Mouse (Mus musculus): ENCODE results near the gene Sorcs2. TPM values are rescaled to one million over a fixed set of nuclear protein-coding genes. Genes with fewer than 3 reads are reported as not detected.

Gene Sorcs2
- polyA plus RNA-seq, 1 experiment from 2014 or later: 14.8 TPM

DNA sequence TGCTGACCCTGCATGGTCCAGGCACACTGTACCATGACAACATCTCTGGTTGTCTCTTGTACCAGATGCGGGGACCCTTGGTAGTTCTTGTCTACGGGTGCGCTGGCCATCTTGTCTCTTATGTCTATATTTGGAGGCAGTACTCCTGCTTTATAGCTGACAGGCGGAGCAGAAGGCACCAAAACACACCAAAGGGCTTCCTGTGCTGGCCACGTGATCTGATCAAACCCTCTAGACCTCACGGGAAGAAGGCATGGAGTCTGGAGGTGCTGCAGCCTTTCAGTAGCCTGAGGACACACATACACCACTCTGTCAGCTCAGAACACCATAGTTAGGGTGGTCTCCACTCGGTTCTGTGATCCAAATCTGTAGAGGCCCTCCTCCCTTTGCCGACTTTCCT, 391.8 kb downstream of the Sorcs2 start:
- H3K4me2 ChIP-seq: no peak overlapping the region
- peaks cover 13% of the 10 kb centered on the region; the same call in 1 of the 2 replicates for H3K4me1 ChIP-seq
- no peaks in the 10 kb centered on the region for H3K27me3 ChIP-seq (replicated peaks)
- H3K27ac ChIP-seq (replicated peaks): no peak overlapping the region
- 88% methylated on average over 8 of the region's 8 CpGs for WGBS
- H3K4me3 ChIP-seq (replicated peaks): no peak overlapping the region
- H3K9ac ChIP-seq (replicated peaks): no peak overlapping the region
- peaks cover 16% of the 10 kb centered on the region for H3K36me3 ChIP-seq
- no peaks in the 10 kb centered on the region for H3K9me3 ChIP-seq (replicated peaks)
- ATAC-seq (ENCODE audit: low FRiP score): no peak

GRCm38 (mm10) chr5:36003797-36004196, 394.1 kb downstream of the Sorcs2 start:
- no peak for ATAC-seq (ENCODE audit: low FRiP score)
- no peak overlapping the region for H3K9ac ChIP-seq (replicated peaks)

GRCm38 (mm10) chr5:35989986-35990735, 407.8 kb downstream of the Sorcs2 start:
- H3K4me2 ChIP-seq: no peak overlapping the region
- 84% methylated on average over 11 of the region's 11 CpGs for WGBS
- H3K4me1 ChIP-seq: peaks cover 11% of the 10 kb centered on the region; the same call in 1 of the 2 replicates
- no peak overlapping the region for H3K27ac ChIP-seq (replicated peaks)
- H3K9me3 ChIP-seq (replicated peaks): no peaks in the 10 kb centered on the region
- H3K9ac ChIP-seq (replicated peaks): no peak overlapping the region
- no peaks in the 10 kb centered on the region for H3K27me3 ChIP-seq (replicated peaks)
- no peak for ATAC-seq (ENCODE audit: low FRiP score)
- H3K4me3 ChIP-seq (replicated peaks): no peak overlapping the region
- H3K36me3 ChIP-seq: peaks cover 72% of the 10 kb centered on the region

More at GRCm38 (mm10) chr5:36003797-36004196, 394.1 kb downstream of the Sorcs2 start:
- Histone ChIP-seq H3K27ac (replicated peaks) (no peak overlapping the region), H3K4me1 (peaks cover 13% of the 10 kb centered on the region; the same call in 1 of the 2 replicates), H3K4me3 (replicated peaks) (no peak overlapping the region), H3K9me3 (replicated peaks) (no peaks in the 10 kb centered on the region), H3K36me3 (peaks cover 39% of the 10 kb centered on the region), H3K4me2 (no peak overlapping the region), H3K27me3 (replicated peaks) (no peaks in the 10 kb centered on the region)
- WGBS: 86% methylated on average over 10 of the region's 10 CpGs

DNA sequence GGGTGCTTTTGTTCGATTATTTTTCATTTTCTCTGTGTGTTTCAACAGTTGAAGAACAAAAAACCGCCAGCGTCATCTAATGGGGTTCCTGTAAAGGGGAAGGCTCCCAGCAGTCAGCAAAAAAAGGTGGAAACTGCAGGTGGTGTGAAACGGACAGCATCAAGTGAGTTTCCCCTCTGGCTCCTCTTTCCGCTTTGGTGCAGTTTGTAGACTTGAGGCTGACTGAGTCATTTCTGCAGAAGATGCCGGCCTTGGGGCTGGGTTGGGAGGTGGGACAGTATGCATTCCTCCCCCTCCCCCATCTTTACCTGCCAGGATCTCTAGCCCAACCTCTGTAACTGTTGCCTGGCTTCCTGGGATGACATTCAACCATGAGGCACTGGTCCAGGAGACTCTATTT, 408.4 kb downstream of the Sorcs2 start:
- H3K36me3 ChIP-seq: peaks cover 75% of the 10 kb centered on the region
- no peak overlapping the region for H3K4me2 ChIP-seq

GRCm38 (mm10) chr5:35988085-35988484, 409.9 kb downstream of the Sorcs2 start:
- Histone ChIP-seq H3K4me1 (peaks cover 11% of the 10 kb centered on the region; the same call in 1 of the 2 replicates), H3K27ac (replicated peaks) (no peak overlapping the region), H3K36me3 (peaks cover 73% of the 10 kb centered on the region), H3K9ac (replicated peaks) (no peak overlapping the region), H3K4me3 (replicated peaks) (no peak overlapping the region), H3K27me3 (replicated peaks) (no peaks in the 10 kb centered on the region), H3K9me3 (replicated peaks) (no peaks in the 10 kb centered on the region), H3K4me2 (no peak overlapping the region)
- WGBS: 96% methylated on average over 8 of the region's 8 CpGs
- no peak for ATAC-seq (ENCODE audit: low FRiP score)

More for the DNA sequence above, 408.4 kb downstream of the Sorcs2 start:
- no peaks in the 10 kb centered on the region for H3K27me3 ChIP-seq (replicated peaks)
- WGBS: 83% methylated on average over 6 of the region's 6 CpGs
- no peaks in the 10 kb centered on the region for H3K9me3 ChIP-seq (replicated peaks)
- H3K4me1 ChIP-seq: peaks cover 11% of the 10 kb centered on the region; the same call in 1 of the 2 replicates
- H3K27ac ChIP-seq (replicated peaks): no peak overlapping the region
- ATAC-seq (ENCODE audit: low FRiP score): no peak
- no peak overlapping the region for H3K4me3 ChIP-seq (replicated peaks)
- no peak overlapping the region for H3K9ac ChIP-seq (replicated peaks)

- H3K9me3 ChIP-seq (replicated peaks): no peaks in the 10 kb centered on the region
- peaks cover 68% of the 10 kb centered on the region for H3K36me3 ChIP-seq
- H3K4me3 ChIP-seq (replicated peaks): no peak overlapping the region
- 79% methylated on average over 8 of the region's 8 CpGs for WGBS
- H3K27me3 ChIP-seq (replicated peaks): no peaks in the 10 kb centered on the region
- no peak overlapping the region for H3K4me2 ChIP-seq
- H3K9ac ChIP-seq (replicated peaks): no peak overlapping the region
- no peak for ATAC-seq (ENCODE audit: low FRiP score)
- no peak overlapping the region for H3K27ac ChIP-seq (replicated peaks)
- H3K4me1 ChIP-seq: peaks cover 3% of the 10 kb centered on the region
These were observed 412.3 kb downstream of the Sorcs2 start for GRCm38 (mm10) chr5:35985611-35986010.

GRCm38 (mm10) chr5:35981976-35982375, 416.0 kb downstream of the Sorcs2 start:
- Histone ChIP-seq H3K9ac (replicated peaks) (no peak overlapping the region), H3K4me3 (replicated peaks) (no peak overlapping the region), H3K4me1 (no peaks in the 10 kb centered on the region; the same call in 1 of the 2 replicates), H3K9me3 (replicated peaks) (no peaks in the 10 kb centered on the region), H3K27me3 (replicated peaks) (no peaks in the 10 kb centered on the region), H3K27ac (replicated peaks) (no peak overlapping the region), H3K4me2 (no peak overlapping the region), H3K36me3 (peaks cover 56% of the 10 kb centered on the region)
- WGBS: 38% methylated on average over 4 of the region's 4 CpGs
- ATAC-seq (ENCODE audit: low FRiP score): peak; percentile 73; the same call in 1 of the 2 replicates

DNA sequence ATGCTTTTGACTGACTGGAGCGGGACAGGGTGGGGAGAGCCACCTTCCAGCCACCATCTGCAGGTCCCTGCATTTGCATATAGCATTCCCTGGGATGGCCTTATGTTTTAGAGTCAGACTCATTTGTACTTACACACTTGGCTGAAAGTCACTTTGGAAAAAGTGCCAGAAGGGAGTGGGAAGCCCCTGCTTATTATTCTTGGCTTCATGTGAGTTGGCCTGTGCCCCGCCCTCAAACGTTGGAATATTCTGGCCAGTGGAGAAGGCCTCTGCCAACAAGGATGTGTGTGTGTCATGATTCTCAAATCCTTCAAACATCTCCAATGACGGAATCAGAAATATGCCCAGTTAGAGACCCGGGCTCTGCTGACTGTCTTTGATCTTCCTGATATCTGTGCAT, 416.6 kb downstream of the Sorcs2 start:
- Histone ChIP-seq H3K4me2 (no peak overlapping the region), H3K4me1 (no peaks in the 10 kb centered on the region; the same call in 1 of the 2 replicates), H3K27me3 (replicated peaks) (no peaks in the 10 kb centered on the region), H3K4me3 (replicated peaks) (no peak overlapping the region), H3K27ac (replicated peaks) (no peak overlapping the region), H3K9me3 (replicated peaks) (no peaks in the 10 kb centered on the region), H3K9ac (replicated peaks) (no peak overlapping the region), H3K36me3 (peaks cover 57% of the 10 kb centered on the region)
- WGBS: 89% methylated on average over 5 of the region's 5 CpGs
- no peak for ATAC-seq (ENCODE audit: low FRiP score)

- H3K4me1 ChIP-seq: no peaks in the 10 kb centered on the region; the same call in 1 of the 2 replicates
- no peaks in the 10 kb centered on the region for H3K27me3 ChIP-seq (replicated peaks)
- H3K36me3 ChIP-seq: peaks cover 58% of the 10 kb centered on the region
- no peak for ATAC-seq (ENCODE audit: low FRiP score)
- no peaks in the 10 kb centered on the region for H3K9me3 ChIP-seq (replicated peaks)
- no peak overlapping the region for H3K4me2 ChIP-seq
- no peak overlapping the region for H3K27ac ChIP-seq (replicated peaks)
- H3K4me3 ChIP-seq (replicated peaks): no peak overlapping the region
- no peak overlapping the region for H3K9ac ChIP-seq (replicated peaks)
- WGBS: 80% methylated on average over 5 of the region's 5 CpGs
These were observed 417.4 kb downstream of the Sorcs2 start for GRCm38 (mm10) chr5:35980542-35980941.

DNA sequence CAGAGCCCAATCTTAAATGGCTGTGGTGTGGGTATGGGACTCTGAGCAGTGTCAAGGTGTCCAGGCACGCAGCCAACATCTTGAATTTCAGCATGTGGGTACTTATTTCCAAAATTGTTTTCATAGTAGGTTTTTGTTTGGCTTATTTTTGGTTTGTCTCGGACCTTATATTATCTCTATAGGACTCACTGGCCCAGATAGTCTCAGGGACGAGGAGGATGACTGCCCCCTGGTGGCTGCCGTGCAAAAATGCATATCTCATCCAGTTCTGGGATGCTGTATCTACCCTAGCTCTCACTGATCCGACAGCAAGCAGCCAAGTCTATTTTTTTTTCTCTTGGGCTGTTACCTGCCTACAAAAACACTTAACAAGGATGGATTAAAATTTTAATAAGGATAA, 422.3 kb downstream of the Sorcs2 start:
- no peaks in the 10 kb centered on the region for H3K9me3 ChIP-seq (replicated peaks)
- no peak overlapping the region for H3K4me2 ChIP-seq
- no peak overlapping the region for H3K4me3 ChIP-seq (replicated peaks)
- no peak overlapping the region for H3K27ac ChIP-seq (replicated peaks)
- H3K27me3 ChIP-seq (replicated peaks): no peaks in the 10 kb centered on the region
- peaks cover 7% of the 10 kb centered on the region for H3K4me1 ChIP-seq
- no peak overlapping the region for H3K9ac ChIP-seq (replicated peaks)
- WGBS: 18% methylated on average over 5 of the region's 5 CpGs
- peaks cover 47% of the 10 kb centered on the region for H3K36me3 ChIP-seq
- ATAC-seq (ENCODE audit: low FRiP score): no peak

- H3K36me3 ChIP-seq: peaks cover 58% of the 10 kb centered on the region
- H3K4me3 ChIP-seq (replicated peaks): no peak overlapping the region
- WGBS: 84% methylated on average over 15 of the region's 15 CpGs
- no peaks in the 10 kb centered on the region for H3K9me3 ChIP-seq (replicated peaks)
- ATAC-seq (ENCODE audit: low FRiP score): no peak
- H3K4me1 ChIP-seq: peaks cover 8% of the 10 kb centered on the region
- H3K4me2 ChIP-seq: no peak overlapping the region
- H3K27me3 ChIP-seq (replicated peaks): no peaks in the 10 kb centered on the region
- H3K27ac ChIP-seq (replicated peaks): no peak overlapping the region
- no peak overlapping the region for H3K9ac ChIP-seq (replicated peaks)
These were observed 423.7 kb downstream of the Sorcs2 start for GRCm38 (mm10) chr5:35974265-35974664.

GRCm38 (mm10) chr5:35973800-35974199, 424.1 kb downstream of the Sorcs2 start:
- no peak for ATAC-seq (ENCODE audit: low FRiP score)
- no peak overlapping the region; the same call in 1 of the 2 replicates for H3K27ac ChIP-seq (replicated peaks)
- H3K4me1 ChIP-seq: peaks cover 8% of the 10 kb centered on the region
- no peaks in the 10 kb centered on the region for H3K9me3 ChIP-seq (replicated peaks)
- peaks cover 57% of the 10 kb centered on the region for H3K36me3 ChIP-seq
- 70% methylated on average over 12 of the region's 12 CpGs for WGBS
- no peak overlapping the region for H3K4me2 ChIP-seq
- no peak overlapping the region for H3K4me3 ChIP-seq (replicated peaks)
- no peaks in the 10 kb centered on the region for H3K27me3 ChIP-seq (replicated peaks)
- H3K9ac ChIP-seq (replicated peaks): no peak overlapping the region

All from neural tube, embryonic 15.5 days (tissue).